ENCODE assay signal across 20 mouse cellular contexts in genomic region chr12:35175938-35176337, GRCm38 (mm10).
DNase-seq lines count a peak whose midpoint lies in the region; ATAC-seq lines count a peak whose summit lies in the region.
"Had no signal": no experiment of that assay in that cellular context is flagged by ENCODE, and none has a peak within 500 bp of the region (broad histone marks: within the 10 kb centered on the region; RNA-seq: fewer than 3 reads in every experiment).

No protein-coding gene starts in this region.

- no peaks in the 10 kb centered on the region for H3K9me3 ChIP-seq in midbrain, embryonic 11.5 days (ENCODE audit: control insufficient read depth, low read length)
- no peaks in the 10 kb centered on the region for H3K9me3 ChIP-seq in midbrain, embryonic 10.5 days (replicated peaks)
- H3K9me3 ChIP-seq: embryonic facial prominence, embryonic 13.5 days; midbrain, embryonic 12.5 days had no signal

- no peak overlapping the region for H3K9ac ChIP-seq in midbrain, embryonic 11.5 days (ENCODE audit: low read length)
- H3K9ac ChIP-seq: embryonic facial prominence, embryonic 13.5 days; forebrain, postnatal 0 days; hindbrain, embryonic 14.5 days; midbrain, embryonic 12.5 days had no signal

- peak; percentile 16; the same call in 1 of the 2 replicates for ATAC-seq in midbrain, embryonic 11.5 days (ENCODE audit: low FRiP score)
- ATAC-seq: forebrain, postnatal 0 days; intestine, embryonic 16.5 days had no signal

- 43% methylated on average over 8 of the region's 8 CpGs for WGBS in midbrain, embryonic 11.5 days
- 63% methylated on average over 8 of the region's 8 CpGs for WGBS in midbrain, embryonic 10.5 days

- no peak overlapping the region for H3K4me2 ChIP-seq in midbrain, embryonic 11.5 days
- H3K4me2 ChIP-seq: embryonic facial prominence, embryonic 13.5 days; hindbrain, embryonic 14.5 days; midbrain, embryonic 12.5 days had no signal

- H3K27ac ChIP-seq in midbrain, embryonic 11.5 days (ENCODE audit: low read depth, low read length) = no peak overlapping the region
- H3K27ac ChIP-seq in midbrain, embryonic 10.5 days (replicated peaks) = no peak overlapping the region
- H3K27ac ChIP-seq: embryonic facial prominence, embryonic 13.5 days; hindbrain, embryonic 14.5 days; midbrain, embryonic 12.5 days had no signal

- H3K36me3 ChIP-seq in midbrain, embryonic 11.5 days (ENCODE audit: control insufficient read depth, insufficient read depth, low read length) = no peaks in the 10 kb centered on the region
- no peaks in the 10 kb centered on the region for H3K36me3 ChIP-seq in midbrain, embryonic 10.5 days
- H3K36me3 ChIP-seq: embryonic facial prominence, embryonic 13.5 days; midbrain, embryonic 12.5 days had no signal

- peak; percentile 42 for DNase-seq in heart, adult 11 months
- DNase-seq in heart, adult 9 months (ENCODE audit: low spot score in 2 of 2) = no peak
- DNase-seq in midbrain, embryonic 11.5 days (ENCODE audit: low spot score, missing footprints) = no peak
- DNase-seq in midbrain, embryonic 10.5 days (ENCODE audit: low spot score) = no peak
- peak; percentile 67 for DNase-seq in embryo, embryonic 10.5 days (ENCODE audit: low spot score)
- peak; percentile 17 for DNase-seq in yolk sac, embryonic 10.5 days (ENCODE audit: low spot score)
- no peak for DNase-seq in spleen, adult 18-20 months
- no peak for DNase-seq in urinary bladder, adult 2 months (ENCODE audit: low spot score)
- DNase-seq: cerebellum, postnatal 36 days; forebrain, postnatal 0 days; gastrocnemius, postnatal 10 days; liver; lung, adult 2 months; lung, postnatal 36 days; right cerebral cortex, postnatal 14 days; thymus, postnatal 14 days had no signal

- no peak overlapping the region for H3K4me3 ChIP-seq in midbrain, embryonic 11.5 days (ENCODE audit: low read depth, low read length)
- H3K4me3 ChIP-seq in midbrain, embryonic 10.5 days = no peak overlapping the region
- H3K4me3 ChIP-seq: embryonic facial prominence, embryonic 13.5 days; midbrain, embryonic 12.5 days had no signal

- H3K4me1 ChIP-seq in midbrain, embryonic 11.5 days (ENCODE audit: control insufficient read depth, insufficient read depth, low read length) = no peaks in the 10 kb centered on the region
- H3K4me1 ChIP-seq in midbrain, embryonic 10.5 days = peaks cover 6% of the 10 kb centered on the region; the same call in 1 of the 2 replicates
- H3K4me1 ChIP-seq: embryonic facial prominence, embryonic 13.5 days; midbrain, embryonic 12.5 days had no signal

- H3K27me3 ChIP-seq in midbrain, embryonic 11.5 days (ENCODE audit: control insufficient read depth, insufficient read depth, low read length) = no peaks in the 10 kb centered on the region
- no peaks in the 10 kb centered on the region for H3K27me3 ChIP-seq in midbrain, embryonic 10.5 days (ENCODE audit: low read depth, poor library complexity, severe bottlenecking)
- H3K27me3 ChIP-seq: embryonic facial prominence, embryonic 13.5 days; midbrain, embryonic 12.5 days had no signal

Comparison
In these comparisons a context has a peak if more than half of its experiments do, and no peak if none do; other contexts are left out.
1. DNase-seq: peak in heart, adult 11 months (single experiment), embryo, embryonic 10.5 days (single experiment) and yolk sac, embryonic 10.5 days (single experiment); none in heart, adult 9 months (0 of 2), midbrain, embryonic 11.5 days (single experiment), midbrain, embryonic 10.5 days (single experiment), spleen, adult 18-20 months (0 of 2) and urinary bladder, adult 2 months (single experiment).